Mouse (Mus musculus): Measurements from ENCODE around the gene Prom2.

The Prom2 gene

GRCm38 (mm10) chr2:127523950-127524729 lies 17.1 kb downstream of the Prom2 start:
- no peak for DNase-seq

GRCm38 (mm10) chr2:127522006-127522441 lies 19.2 kb downstream of the Prom2 start, which contains the start of gene Kcnip3:
Gene Kcnip3 (minus strand): TSS chr2:127522094.
- DNase-seq = no peak

GRCm38 (mm10) chr2:127521172-127522005 lies 19.9 kb downstream of the Prom2 start:
- no peak for DNase-seq

- DNase-seq = no peak
Observed at GRCm38 (mm10) chr2:127520123-127520522, 21.1 kb downstream of the Prom2 start.

GRCm38 (mm10) chr2:127519308-127519707 lies 22.0 kb downstream of the Prom2 start:
- DNase-seq = no peak

- DNase-seq = no peak
Observed at GRCm38 (mm10) chr2:127518831-127519230, 22.4 kb downstream of the Prom2 start.

GRCm38 (mm10) chr2:127518273-127518672 lies 23.0 kb downstream of the Prom2 start:
- peak; percentile 62 for DNase-seq

- DNase-seq = peak; percentile 16
Observed at GRCm38 (mm10) chr2:127517081-127517480, 24.2 kb downstream of the Prom2 start.

GRCm38 (mm10) chr2:127514380-127515124 lies 26.7 kb downstream of the Prom2 start:
- no peak for DNase-seq

GRCm38 (mm10) chr2:127513244-127513643 lies 28.0 kb downstream of the Prom2 start:
- peak; percentile 47 for DNase-seq

- DNase-seq = no peak
Observed at GRCm38 (mm10) chr2:127511426-127511825, 29.8 kb downstream of the Prom2 start.

GRCm38 (mm10) chr2:127507967-127508660 lies 33.2 kb downstream of the Prom2 start:
- no peak for DNase-seq

GRCm38 (mm10) chr2:127507077-127507774 lies 34.0 kb downstream of the Prom2 start:
- DNase-seq = peak; percentile 90

- DNase-seq = no peak
Observed at GRCm38 (mm10) chr2:127506131-127506632, 35.1 kb downstream of the Prom2 start.

GRCm38 (mm10) chr2:127505196-127505595 lies 36.1 kb downstream of the Prom2 start:
- DNase-seq = no peak

GRCm38 (mm10) chr2:127503751-127504549 lies 37.3 kb downstream of the Prom2 start:
- DNase-seq = no peak

- peak; percentile 74 for DNase-seq
Observed at GRCm38 (mm10) chr2:127501061-127501460, 40.2 kb downstream of the Prom2 start.

- DNase-seq = no peak
Observed at GRCm38 (mm10) chr2:127498750-127499149, 42.5 kb downstream of the Prom2 start.

- no peak for DNase-seq
Observed at GRCm38 (mm10) chr2:127496321-127496720, 44.9 kb downstream of the Prom2 start.

GRCm38 (mm10) chr2:127484476-127485170 lies 56.6 kb downstream of the Prom2 start:
- DNase-seq = peak; percentile 67

All from thymus, postnatal 4 days (tissue).